Mouse (Mus musculus): ENCODE results near the gene Dchs2.

DNA sequence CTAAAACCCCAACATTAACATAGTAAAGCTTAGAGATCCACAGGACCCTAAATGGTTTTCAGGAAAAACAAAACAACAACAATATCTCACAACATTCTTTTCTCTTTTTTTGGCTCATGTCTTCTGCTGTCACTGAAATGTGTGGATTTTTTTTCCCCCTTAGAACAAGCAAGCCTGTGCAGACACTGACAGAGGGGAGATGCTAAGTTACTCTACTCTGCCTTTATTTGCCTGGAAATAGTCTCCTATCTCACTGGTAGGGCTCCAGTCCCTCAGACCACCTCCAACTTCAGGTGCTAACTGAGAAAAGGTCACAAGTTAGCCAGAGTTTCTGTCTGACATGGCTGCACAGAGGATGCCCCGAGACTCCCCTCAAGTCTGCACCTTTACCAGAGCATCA, 28.6 kb upstream of the Dchs2 start:
- TF ChIP-seq CTCF (IDR thresholded peaks at IDR 0.05; ENCODE audit: low read depth) (no peak), EP300 (IDR thresholded peaks at IDR 0.05; ENCODE audit: low read depth) (no peak)

Measured in liver, embryonic 14.5 days (tissue).